Mouse (Mus musculus) cerebral cortex, adult 2 months (tissue): ENCODE results near the gene Anln.

Experiments used
- WGBS: fragments of 180-500 bp; shearing (Covaris S2); methylation state at CpG from one replicate; pipeline ENCODE4 v1.1.7; 2018; 5-methylcytosine and 5-hydroxymethylcytosine counted together

Anln gene

GRCm38 (mm10) chr9:22402976-22403375 is 14.0 kb upstream of the Anln start:
- WGBS: 84% methylated on average over 3 of the region's 3 CpGs

GRCm38 (mm10) chr9:22402001-22402400 is 13.0 kb upstream of the Anln start:
- 92% methylated on average over 6 of the region's 6 CpGs for WGBS

GRCm38 (mm10) chr9:22399021-22399420 is 10.0 kb upstream of the Anln start:
- 67% methylated on average over 4 of the region's 4 CpGs for WGBS

GRCm38 (mm10) chr9:22394725-22395124 is 5.7 kb upstream of the Anln start:
- 83% methylated on average over 2 of the region's 2 CpGs for WGBS

- WGBS: 87% methylated on average over 5 of the region's 5 CpGs
These were observed 1.4 kb upstream of the Anln start for GRCm38 (mm10) chr9:22390390-22390789.

GRCm38 (mm10) chr9:22389736-22390245 is 803 bp upstream of the Anln start:
- WGBS: 71% methylated on average over 6 of the region's 6 CpGs

GRCm38 (mm10) chr9:22388401-22388980 is 497 bp downstream of the Anln start:
- whole genome bisulfite sequencing: 3% methylated on average over 41 of the region's 41 CpGs

- WGBS: 54% methylated on average over 6 of the region's 6 CpGs
These were observed 1.1 kb downstream of the Anln start for GRCm38 (mm10) chr9:22387901-22388300.

GRCm38 (mm10) chr9:22385890-22386289 is 3.1 kb downstream of the Anln start:
- 73% methylated on average over 2 of the region's 2 CpGs for WGBS

GRCm38 (mm10) chr9:22376086-22376485 is 12.9 kb downstream of the Anln start:
- WGBS: 57% methylated on average over 5 of the region's 5 CpGs

GRCm38 (mm10) chr9:22372760-22373159 is 16.2 kb downstream of the Anln start:
- 92% methylated on average over 4 of the region's 4 CpGs for WGBS

GRCm38 (mm10) chr9:22368030-22368429 is 21.0 kb downstream of the Anln start:
- WGBS: 49% methylated on average over 6 of the region's 6 CpGs

GRCm38 (mm10) chr9:22366621-22367020 is 22.4 kb downstream of the Anln start:
- WGBS: 93% methylated on average over 10 of the region's 10 CpGs

GRCm38 (mm10) chr9:22366221-22366620 is 22.8 kb downstream of the Anln start:
- WGBS: 93% methylated on average over 2 of the region's 2 CpGs

- WGBS: 96% methylated on average over 6 of the region's 6 CpGs
These were observed 28.1 kb downstream of the Anln start for GRCm38 (mm10) chr9:22360916-22361315.

- WGBS: 87% methylated on average over 3 of the region's 3 CpGs
These were observed 33.1 kb downstream of the Anln start for GRCm38 (mm10) chr9:22355919-22356318.

GRCm38 (mm10) chr9:22353901-22354300 is 35.1 kb downstream of the Anln start:
- 90% methylated on average over 5 of the region's 5 CpGs for WGBS

- 77% methylated on average over 5 of the region's 5 CpGs for WGBS
These were observed 35.5 kb downstream of the Anln start for GRCm38 (mm10) chr9:22353465-22353864.

- WGBS: 92% methylated on average over 1 of the region's 1 CpGs
These were observed 48.7 kb downstream of the Anln start for GRCm38 (mm10) chr9:22340331-22340730.

- WGBS: 98% methylated on average over 2 of the region's 2 CpGs
These were observed 51.8 kb downstream of the Anln start for GRCm38 (mm10) chr9:22337217-22337616.

- WGBS: 6% methylated on average over 32 of the region's 32 CpGs
These were observed 61.3 kb downstream of the Anln start for GRCm38 (mm10) chr9:22327475-22328387.

GRCm38 (mm10) chr9:22327099-22327474 is 61.9 kb downstream of the Anln start:
- WGBS: 33% methylated on average over 9 of the region's 9 CpGs

GRCm38 (mm10) chr9:22324579-22324978 is 64.4 kb downstream of the Anln start:
- 90% methylated on average over 1 of the region's 1 CpGs for WGBS
